28 mouse cellular contexts compared by ENCODE assay signal in the genomic region with DNA sequence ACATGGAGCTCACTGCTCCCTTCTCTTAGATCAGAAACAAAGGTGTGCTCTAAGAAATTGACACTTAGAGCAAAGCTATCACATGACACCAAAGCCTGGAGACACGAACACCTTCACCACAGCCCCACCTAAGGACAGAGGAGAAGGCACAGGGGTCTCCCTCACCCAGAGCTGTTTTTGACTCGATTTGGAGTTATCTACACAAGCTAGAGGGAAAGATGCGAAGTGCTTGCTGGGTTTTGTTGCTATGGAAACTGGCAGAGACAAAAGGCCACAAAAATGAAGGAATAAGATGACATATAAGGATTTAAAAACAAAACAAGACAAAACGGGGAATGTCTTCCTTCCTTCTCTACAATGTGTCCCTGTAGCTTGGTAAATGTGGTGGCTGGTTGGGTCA.
DNase-seq lines count a peak whose midpoint lies in the region; ATAC-seq lines count a peak whose summit lies in the region.
"Had no signal": no experiment of that assay in that cellular context is flagged by ENCODE, and none has a peak within 500 bp of the region (broad histone marks: within the 10 kb centered on the region; RNA-seq: fewer than 3 reads in every experiment).

No protein-coding gene starts in this region.

- DNase-seq in heart, adult 11 months, result peak; percentile 16
- DNase-seq in heart, postnatal 10 days, result no peak
- DNase-seq in midbrain, embryonic 11.5 days (ENCODE audit: low spot score, missing footprints), result peak; percentile 75
- no peak for DNase-seq in midbrain, embryonic 10.5 days (ENCODE audit: low spot score)
- DNase-seq in brain, embryonic 18.5 days (ENCODE audit: low read depth, low spot score), result peak; percentile 54
- no peak for DNase-seq in layer of hippocampus, postnatal 14 days (ENCODE audit: low spot score in 2 of 2)
- DNase-seq: adrenal gland, adult 8-10 months; B cell, adult 2 months; cerebellum, adult 9-10 months; gastrocnemius, postnatal 14 days; heart, adult 2 months; kidney, adult 2 months; kidney, postnatal 14 days; liver, postnatal 0 days; retina, postnatal 1 day; thymus, postnatal 14 days had no signal

- no peaks in the 10 kb centered on the region for H3K27me3 ChIP-seq in midbrain, embryonic 11.5 days (ENCODE audit: control insufficient read depth, insufficient read depth, low read length)
- no peaks in the 10 kb centered on the region for H3K27me3 ChIP-seq in midbrain, embryonic 10.5 days (ENCODE audit: low read depth, poor library complexity, severe bottlenecking)
- no peaks in the 10 kb centered on the region for H3K27me3 ChIP-seq in midbrain, embryonic 16.5 days (ENCODE audit: control insufficient read depth, insufficient read depth, low read depth, low read length)
- H3K27me3 ChIP-seq: CH12.LX; heart, embryonic 13.5 days; limb, embryonic 12.5 days; midbrain, embryonic 12.5 days; Patski had no signal

- H3K4me3 ChIP-seq in midbrain, embryonic 11.5 days (ENCODE audit: low read depth, low read length), result no peak overlapping the region
- H3K4me3 ChIP-seq in midbrain, embryonic 10.5 days, result no peak overlapping the region
- no peak overlapping the region for H3K4me3 ChIP-seq in midbrain, embryonic 16.5 days (ENCODE audit: low read depth, low read length)
- H3K4me3 ChIP-seq: heart, adult 2 months; heart, embryonic 13.5 days; limb, embryonic 12.5 days; midbrain, embryonic 12.5 days had no signal

- WGBS in midbrain, embryonic 11.5 days, result 41% methylated on average over 4 of the region's 4 CpGs
- WGBS in midbrain, embryonic 10.5 days, result 48% methylated on average over 4 of the region's 4 CpGs
- WGBS in midbrain, embryonic 16.5 days, result 16% methylated on average over 4 of the region's 4 CpGs

- no peaks in the 10 kb centered on the region for H3K36me3 ChIP-seq in midbrain, embryonic 11.5 days (ENCODE audit: control insufficient read depth, insufficient read depth, low read length)
- no peaks in the 10 kb centered on the region for H3K36me3 ChIP-seq in midbrain, embryonic 10.5 days
- no peaks in the 10 kb centered on the region for H3K36me3 ChIP-seq in midbrain, embryonic 16.5 days (ENCODE audit: control insufficient read depth, insufficient read depth, low read length)
- H3K36me3 ChIP-seq: G1E; heart, embryonic 13.5 days; limb, embryonic 12.5 days; midbrain, embryonic 12.5 days had no signal

- no peak for ATAC-seq in midbrain, embryonic 11.5 days (ENCODE audit: low FRiP score)
- ATAC-seq in midbrain, embryonic 16.5 days, result peak; percentile 67; the same call in 1 of the 2 replicates
- ATAC-seq in megakaryocyte progenitor cell, adult 5-6 weeks (replicated peaks; ENCODE audit: poor library complexity), result no peak
- ATAC-seq: activated CD4-positive, CD25-positive, alpha-beta regulatory T cell, adult 4 months; liver, postnatal 0 days; lung, postnatal 0 days; Patski had no signal

- intact Hi-C loops in heart, postnatal 10 days (cut with DNase I), result no loop called here

- H3K27ac ChIP-seq in midbrain, embryonic 11.5 days (ENCODE audit: low read depth, low read length), result no peak overlapping the region
- H3K27ac ChIP-seq in midbrain, embryonic 10.5 days (replicated peaks), result no peak overlapping the region
- peak overlapping the region; percentile 66 for H3K27ac ChIP-seq in midbrain, embryonic 16.5 days (ENCODE audit: low read length)
- H3K27ac ChIP-seq: heart, adult 2 months; heart, embryonic 13.5 days; limb, embryonic 12.5 days; macrophage; midbrain, embryonic 12.5 days had no signal

- H3K4me2 ChIP-seq in midbrain, embryonic 11.5 days, result no peak overlapping the region
- H3K4me2 ChIP-seq in midbrain, embryonic 16.5 days (ENCODE audit: low read length), result 0 out of 2 replicates have a peak overlapping the region, but pooled peaks have one; percentile 1
- H3K4me2 ChIP-seq: heart, embryonic 13.5 days; limb, embryonic 12.5 days; liver, embryonic 11.5 days; midbrain, embryonic 12.5 days had no signal

- H3K9me3 ChIP-seq in midbrain, embryonic 11.5 days (ENCODE audit: control insufficient read depth, low read length), result no peaks in the 10 kb centered on the region
- no peaks in the 10 kb centered on the region for H3K9me3 ChIP-seq in midbrain, embryonic 10.5 days (replicated peaks)
- no peaks in the 10 kb centered on the region for H3K9me3 ChIP-seq in midbrain, embryonic 16.5 days (replicated peaks; ENCODE audit: control insufficient read depth, low read length, poor library complexity, severe bottlenecking)
- H3K9me3 ChIP-seq: G1E; heart, embryonic 13.5 days; limb, embryonic 12.5 days; midbrain, embryonic 12.5 days had no signal

- H3K4me1 ChIP-seq in midbrain, embryonic 11.5 days (ENCODE audit: control insufficient read depth, insufficient read depth, low read length), result peaks cover 5% of the 10 kb centered on the region; the same call in 1 of the 2 replicates
- H3K4me1 ChIP-seq in midbrain, embryonic 10.5 days, result peaks cover 9% of the 10 kb centered on the region
- H3K4me1 ChIP-seq in midbrain, embryonic 16.5 days (ENCODE audit: control insufficient read depth, insufficient read depth, low read length), result peaks cover 24% of the 10 kb centered on the region
- H3K4me1 ChIP-seq: limb, embryonic 12.5 days had no signal

- H3K9ac ChIP-seq in midbrain, embryonic 11.5 days (ENCODE audit: low read length), result no peak overlapping the region
- no peak overlapping the region for H3K9ac ChIP-seq in midbrain, embryonic 16.5 days (ENCODE audit: low read depth, low read length)
- H3K9ac ChIP-seq: heart, embryonic 13.5 days; limb, embryonic 12.5 days; liver, postnatal 0 days; midbrain, embryonic 12.5 days had no signal

Comparison
In these comparisons a context has a peak if more than half of its experiments do, and no peak if none do; other contexts are left out.
1. DNase-seq: peak in heart, adult 11 months (single experiment), midbrain, embryonic 11.5 days (single experiment) and brain, embryonic 18.5 days (single experiment); none in heart, postnatal 10 days (0 of 2), midbrain, embryonic 10.5 days (single experiment) and layer of hippocampus, postnatal 14 days (0 of 2).